Mouse (Mus musculus) heart, postnatal 0 days (tissue): ENCODE data around the gene Jpt1.

Experiments used
- CTCF ChIP-seq: IDR thresholded peaks from 2 replicates; pipeline ENCODE4 v1.5.1; 2016; ENCODE audit warnings: antibody characterized with exemption, control low read depth, low read depth
- EP300 ChIP-seq: IDR thresholded peaks from 2 replicates; pipeline ENCODE4 v1.6.1; 2016; ENCODE audit warnings: antibody characterized with exemption, low read depth

DNA sequence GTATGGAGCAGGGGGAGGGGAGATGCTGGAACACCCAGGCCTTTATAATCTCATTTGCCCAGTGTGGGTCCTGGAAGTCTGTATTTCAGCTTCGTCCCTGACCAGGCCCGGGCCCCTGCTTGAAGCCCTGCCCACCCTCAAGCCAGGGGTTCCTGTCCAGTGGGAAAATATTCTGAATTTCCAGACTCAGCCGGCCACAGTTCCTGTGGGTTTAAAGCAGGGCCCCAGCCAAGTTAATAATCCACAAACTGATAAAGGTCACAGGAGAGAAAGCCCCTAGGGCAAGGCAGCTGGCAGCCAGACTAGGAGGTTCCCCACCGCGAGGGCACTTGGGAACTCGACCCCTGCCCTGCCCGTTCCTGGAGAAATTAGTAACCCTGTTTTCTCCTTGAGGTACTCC lies 65.2 kb downstream of the Jpt1 start:
- TF ChIP-seq EP300 (no peak), CTCF (no peak)
